Mouse (Mus musculus): ENCODE data around the gene Oit1. TPM values are rescaled to one million over a fixed set of nuclear protein-coding genes. Genes with fewer than 3 reads are reported as not detected.

The Oit1 gene
- polyA plus RNA-seq, 1 experiment from 2014 or later = 2.9 TPM

DNA sequence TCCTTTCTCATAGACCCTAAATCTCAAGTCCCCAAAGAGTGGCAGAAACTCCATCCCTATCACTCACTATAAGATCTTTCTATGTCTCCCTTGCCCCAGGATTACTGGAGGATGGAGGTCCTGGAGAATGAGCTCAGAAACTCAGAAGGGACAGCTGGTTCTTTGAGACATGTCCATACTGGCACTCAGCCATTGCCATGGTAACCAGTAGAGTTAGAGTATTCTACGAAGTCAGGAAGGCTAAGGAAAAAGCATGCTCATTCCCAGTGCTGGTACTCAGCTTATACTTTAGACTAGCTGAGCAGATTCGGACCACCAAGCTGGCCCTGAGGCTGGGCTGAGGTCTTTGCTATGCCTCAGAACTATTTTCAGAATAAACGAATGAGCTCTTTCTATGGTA lies 44.0 kb downstream of the Oit1 start:
- 49% methylated on average over 3 of the region's 3 CpGs for WGBS
- no peak overlapping the region for H3K4me2 ChIP-seq
- H3K9me3 ChIP-seq = no peaks in the 10 kb centered on the region
- H3K27me3 ChIP-seq = no peaks in the 10 kb centered on the region
- no peaks in the 10 kb centered on the region for H3K36me3 ChIP-seq
- H3K9ac ChIP-seq = no peak overlapping the region
- ATAC-seq (ENCODE audit: borderline replicate concordance, extremely low read depth, low FRiP score, low TSS enrichment) = no peak
- H3K4me1 ChIP-seq = peaks cover 19% of the 10 kb centered on the region; the same call in 1 of the 2 replicates
- H3K27ac ChIP-seq = no peak overlapping the region
- no peak overlapping the region for H3K4me3 ChIP-seq

DNA sequence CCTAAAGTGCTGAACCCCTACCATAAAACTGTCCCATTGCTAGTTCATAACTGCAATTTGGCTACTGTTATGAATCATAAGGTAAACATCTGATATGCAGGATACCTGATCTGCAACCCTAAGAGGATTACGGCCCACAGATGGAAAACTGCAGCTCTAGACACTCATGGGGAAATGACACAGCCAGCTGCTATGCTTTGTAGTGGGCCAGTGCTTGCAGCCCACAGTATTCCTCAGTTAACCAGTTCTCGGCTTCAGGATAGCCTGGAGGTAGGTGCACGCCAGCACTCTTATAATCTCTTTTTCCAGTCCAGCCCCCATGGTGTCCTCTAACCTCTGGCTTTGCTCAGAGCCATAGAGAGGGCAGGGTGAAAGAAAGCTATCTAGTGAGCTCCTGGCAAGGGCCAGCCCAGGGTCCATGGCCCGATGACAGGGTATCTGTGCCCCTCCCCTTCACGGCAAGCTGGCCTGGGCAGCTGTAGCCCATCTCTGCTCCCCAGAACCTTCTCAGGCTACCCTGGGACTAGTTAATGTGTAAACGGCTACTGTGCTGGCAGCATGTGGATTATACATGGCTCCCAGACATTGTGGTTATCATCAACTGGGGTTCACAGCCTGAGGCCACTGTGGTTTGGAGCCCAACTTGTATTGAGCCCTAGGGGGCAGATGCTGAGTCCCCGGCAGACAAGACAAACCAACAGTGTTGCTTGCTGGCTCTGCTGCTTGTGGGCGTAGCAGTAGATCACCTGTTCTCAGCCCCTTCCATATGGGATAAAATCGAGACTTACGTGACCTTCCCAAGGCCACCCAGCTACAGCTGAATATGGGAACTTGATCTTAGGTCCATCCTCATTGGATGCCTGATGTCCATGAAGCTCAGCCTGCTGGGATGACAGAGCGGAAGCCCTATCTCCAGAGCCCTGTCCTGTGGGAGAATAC lies 46.0 kb downstream of the Oit1 start:
- Histone ChIP-seq H3K27ac (no peak overlapping the region), H3K27me3 (no peaks in the 10 kb centered on the region), H3K9me3 (no peaks in the 10 kb centered on the region), H3K9ac (no peak overlapping the region), H3K36me3 (no peaks in the 10 kb centered on the region), H3K4me1 (peaks cover 28% of the 10 kb centered on the region; the same call in 1 of the 2 replicates), H3K4me3 (no peak overlapping the region), H3K4me2 (no peak overlapping the region)
- 80% methylated on average over 11 of the region's 11 CpGs for WGBS
- ATAC-seq (ENCODE audit: borderline replicate concordance, extremely low read depth, low FRiP score, low TSS enrichment) = no peak

DNA sequence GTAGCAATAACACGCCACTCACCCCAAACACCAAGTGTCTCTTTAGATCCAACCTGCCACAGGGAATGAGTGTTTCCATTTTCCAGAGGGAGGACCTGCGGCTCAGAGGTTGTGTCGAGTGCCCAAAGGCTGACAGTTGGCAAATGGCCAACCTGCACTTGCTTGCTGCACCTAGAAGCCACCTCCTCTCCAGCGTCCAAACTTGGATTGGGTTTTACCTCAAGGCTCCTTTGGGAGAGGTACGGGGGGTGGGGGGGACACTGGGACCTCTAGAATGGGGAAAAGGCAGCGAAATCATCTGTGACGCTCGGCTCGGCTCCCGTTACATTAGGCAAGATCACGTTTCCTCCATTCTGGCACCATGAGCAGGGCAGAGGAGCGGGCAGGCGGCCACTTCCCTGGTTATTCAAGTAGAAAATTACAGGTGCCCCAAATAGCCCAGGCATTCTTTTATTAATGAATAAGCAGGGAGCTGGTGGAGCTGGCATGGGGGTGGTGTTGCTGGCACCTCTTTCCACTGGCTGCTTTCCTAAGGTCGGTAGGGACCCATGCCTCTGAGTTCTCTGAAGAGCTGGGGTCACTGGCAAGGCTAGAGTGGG lies 47.1 kb downstream of the Oit1 start:
- peaks cover 32% of the 10 kb centered on the region; the same call in 1 of the 2 replicates for H3K4me1 ChIP-seq

DNA sequence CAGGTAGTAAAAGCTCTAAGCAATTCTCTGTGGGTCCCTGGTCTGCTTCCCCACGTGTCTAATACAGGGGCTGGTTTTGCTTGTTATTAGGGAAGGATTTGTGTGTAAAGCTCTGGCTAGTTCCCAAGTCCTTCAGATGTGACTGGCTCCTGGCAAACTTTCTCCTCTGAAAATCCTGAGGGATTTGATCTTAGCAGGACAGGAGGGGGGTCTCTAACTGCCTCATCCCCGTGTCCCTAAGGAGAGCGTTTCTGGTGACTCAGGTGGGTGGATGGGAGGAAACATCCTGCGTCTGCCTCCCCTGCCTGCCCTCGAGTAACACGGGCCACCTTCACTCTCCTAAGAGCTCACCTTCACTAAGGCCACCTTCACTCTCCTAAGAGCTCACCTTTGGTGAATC lies 48.2 kb downstream of the Oit1 start:
- Histone ChIP-seq H3K27ac (no peak overlapping the region), H3K36me3 (no peaks in the 10 kb centered on the region), H3K4me3 (no peak overlapping the region), H3K27me3 (no peaks in the 10 kb centered on the region), H3K4me2 (no peak overlapping the region), H3K9ac (no peak overlapping the region), H3K9me3 (no peaks in the 10 kb centered on the region), H3K4me1 (peaks cover 26% of the 10 kb centered on the region; the same call in 1 of the 2 replicates)
- WGBS = 59% methylated on average over 6 of the region's 6 CpGs
- ATAC-seq (ENCODE audit: borderline replicate concordance, extremely low read depth, low FRiP score, low TSS enrichment) = no peak

More for the DNA sequence above, 47.1 kb downstream of the Oit1 start:
- no peak overlapping the region for H3K4me3 ChIP-seq
- H3K36me3 ChIP-seq = no peaks in the 10 kb centered on the region
- H3K9me3 ChIP-seq = no peaks in the 10 kb centered on the region
- no peak overlapping the region for H3K4me2 ChIP-seq
- no peaks in the 10 kb centered on the region for H3K27me3 ChIP-seq
- no peak overlapping the region for H3K27ac ChIP-seq
- WGBS = 76% methylated on average over 14 of the region's 14 CpGs
- no peak for ATAC-seq (ENCODE audit: borderline replicate concordance, extremely low read depth, low FRiP score, low TSS enrichment)
- H3K9ac ChIP-seq = no peak overlapping the region

DNA sequence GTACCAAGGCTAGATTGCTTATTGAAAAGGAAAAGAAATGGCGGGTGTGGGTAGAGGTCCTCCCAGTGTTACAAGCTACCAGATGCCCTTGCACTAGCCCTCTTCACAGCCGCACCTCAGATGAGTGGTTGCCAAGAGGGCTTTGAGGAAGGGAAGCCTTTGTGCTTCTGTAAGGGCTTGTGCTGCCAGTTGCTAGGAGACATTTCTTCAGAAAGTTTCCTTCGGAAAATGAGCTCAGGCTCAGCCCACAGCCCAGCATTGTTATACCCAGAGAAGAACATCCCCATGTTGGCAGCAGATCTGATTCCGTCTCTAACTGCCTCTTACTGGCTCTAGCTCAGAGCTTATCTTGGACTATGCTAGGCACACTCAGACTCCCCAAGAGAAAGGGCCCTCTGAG lies 49.0 kb downstream of the Oit1 start:
- Histone ChIP-seq H3K27me3 (no peaks in the 10 kb centered on the region), H3K27ac (no peak overlapping the region), H3K36me3 (no peaks in the 10 kb centered on the region), H3K9ac (no peak overlapping the region), H3K4me3 (no peak overlapping the region), H3K4me2 (no peak overlapping the region), H3K9me3 (no peaks in the 10 kb centered on the region), H3K4me1 (peaks cover 26% of the 10 kb centered on the region; the same call in 1 of the 2 replicates)
- peak; percentile 17; the same call in 1 of the 2 replicates for ATAC-seq (ENCODE audit: borderline replicate concordance, extremely low read depth, low FRiP score, low TSS enrichment)
- WGBS = 53% methylated on average over 4 of the region's 4 CpGs

DNA sequence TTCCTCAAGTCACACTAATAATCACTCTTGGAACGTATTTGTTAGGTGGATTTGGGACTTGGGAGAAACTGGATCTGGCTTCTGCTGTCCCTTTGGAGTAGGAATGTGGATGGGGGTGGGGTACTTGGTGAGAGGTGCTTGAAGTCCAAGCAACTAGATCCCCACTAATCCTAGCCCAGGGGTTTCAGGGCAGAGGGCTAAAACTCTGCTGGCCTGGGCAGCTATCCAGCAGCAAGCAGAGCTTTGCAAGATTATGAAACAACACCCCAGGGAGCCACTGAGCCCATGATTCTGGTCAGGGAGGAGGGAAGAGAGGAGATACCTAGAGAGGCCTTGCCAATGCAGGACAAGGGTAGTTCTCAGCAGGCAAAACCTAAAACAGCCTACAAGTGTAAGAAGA lies 51.2 kb downstream of the Oit1 start:
- no peak overlapping the region for H3K27ac ChIP-seq
- H3K4me3 ChIP-seq = no peak overlapping the region
- no peak overlapping the region for H3K9ac ChIP-seq
- WGBS = 51% methylated on average over 1 of the region's 1 CpGs
- H3K4me2 ChIP-seq = no peak overlapping the region
- no peak for ATAC-seq (ENCODE audit: borderline replicate concordance, extremely low read depth, low FRiP score, low TSS enrichment)
- no peaks in the 10 kb centered on the region for H3K36me3 ChIP-seq
- H3K4me1 ChIP-seq = peaks cover 26% of the 10 kb centered on the region; the same call in 1 of the 2 replicates
- no peaks in the 10 kb centered on the region for H3K27me3 ChIP-seq
- no peaks in the 10 kb centered on the region for H3K9me3 ChIP-seq

DNA sequence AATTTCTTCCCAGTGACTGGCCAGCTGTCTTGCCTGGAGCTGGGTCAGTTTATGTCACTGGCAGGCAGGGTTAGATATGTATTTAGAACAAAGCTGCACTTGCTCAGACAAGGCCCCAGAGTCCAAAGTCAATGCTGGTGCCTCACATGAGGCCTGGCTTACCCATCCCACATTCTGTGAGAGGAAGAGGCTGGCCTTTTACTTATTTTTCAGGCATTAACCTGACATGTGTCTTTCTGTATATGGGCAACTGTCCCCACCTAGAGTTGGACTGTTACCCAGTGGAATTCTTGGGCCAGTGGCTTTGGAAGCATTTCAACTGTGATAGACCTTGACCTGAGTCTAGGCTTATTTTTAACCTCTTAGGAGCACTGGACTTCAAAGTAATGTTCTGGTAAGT lies 51.6 kb downstream of the Oit1 start:
- no peaks in the 10 kb centered on the region for H3K36me3 ChIP-seq
- no peak overlapping the region for H3K27ac ChIP-seq
- no peaks in the 10 kb centered on the region for H3K9me3 ChIP-seq
- H3K27me3 ChIP-seq = no peaks in the 10 kb centered on the region
- no peak overlapping the region for H3K9ac ChIP-seq
- no peak overlapping the region for H3K4me2 ChIP-seq
- no peak for ATAC-seq (ENCODE audit: borderline replicate concordance, extremely low read depth, low FRiP score, low TSS enrichment)
- H3K4me1 ChIP-seq = peaks cover 26% of the 10 kb centered on the region; the same call in 1 of the 2 replicates
- no peak overlapping the region for H3K4me3 ChIP-seq

DNA sequence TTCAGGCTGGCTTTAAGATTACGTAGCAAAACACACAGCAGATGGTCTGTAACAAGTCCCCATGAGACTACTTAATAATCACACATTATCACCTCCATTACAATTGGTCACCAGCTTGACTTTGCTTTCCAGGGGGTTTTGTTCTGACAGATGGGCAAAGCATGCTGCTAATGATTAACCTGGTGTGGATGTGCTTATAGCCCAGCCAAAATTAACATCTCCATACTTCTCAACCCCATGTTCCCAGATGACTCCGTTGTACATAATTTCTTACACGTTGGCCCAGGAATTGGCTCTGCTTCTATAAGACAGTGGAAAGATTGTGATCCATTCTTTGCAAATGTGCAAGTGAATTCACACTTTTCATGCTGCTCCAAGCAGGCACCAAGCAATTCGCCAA lies 52.8 kb downstream of the Oit1 start:
- Histone ChIP-seq H3K4me2 (no peak overlapping the region), H3K4me3 (no peak overlapping the region), H3K9ac (no peak overlapping the region), H3K36me3 (no peaks in the 10 kb centered on the region), H3K4me1 (peaks cover 23% of the 10 kb centered on the region; the same call in 1 of the 2 replicates), H3K27me3 (no peaks in the 10 kb centered on the region), H3K27ac (no peak overlapping the region), H3K9me3 (no peaks in the 10 kb centered on the region)
- WGBS = 72% methylated on average over 4 of the region's 4 CpGs
- ATAC-seq (ENCODE audit: borderline replicate concordance, extremely low read depth, low FRiP score, low TSS enrichment) = no peak

DNA sequence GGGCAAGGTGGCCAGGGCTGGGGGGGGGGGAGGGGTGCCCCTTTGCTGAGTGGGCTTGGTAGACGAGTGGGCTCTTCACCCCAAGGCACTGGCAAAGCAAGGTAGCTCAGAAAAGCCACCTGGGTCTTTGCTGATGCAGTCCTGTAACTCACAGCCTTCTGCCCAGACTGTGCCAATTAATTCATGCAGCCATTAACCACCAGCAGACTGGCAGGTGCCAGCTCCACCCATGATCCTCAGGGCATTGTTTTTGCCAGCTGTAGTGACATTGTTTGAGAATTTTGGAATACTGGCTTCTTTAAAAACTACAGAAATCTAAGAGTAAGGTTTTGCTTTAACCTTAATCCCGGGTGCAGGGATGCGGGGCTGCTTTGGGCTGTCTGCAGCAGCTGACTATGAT lies 58.0 kb downstream of the Oit1 start:
- Histone ChIP-seq H3K9ac (no peak overlapping the region), H3K36me3 (no peaks in the 10 kb centered on the region), H3K4me1 (peaks cover 11% of the 10 kb centered on the region), H3K4me3 (no peak overlapping the region), H3K9me3 (no peaks in the 10 kb centered on the region), H3K4me2 (no peak overlapping the region), H3K27me3 (peaks cover 30% of the 10 kb centered on the region), H3K27ac (no peak overlapping the region)
- 68% methylated on average over 3 of the region's 3 CpGs for WGBS
- ATAC-seq (ENCODE audit: borderline replicate concordance, extremely low read depth, low FRiP score, low TSS enrichment) = no peak

DNA sequence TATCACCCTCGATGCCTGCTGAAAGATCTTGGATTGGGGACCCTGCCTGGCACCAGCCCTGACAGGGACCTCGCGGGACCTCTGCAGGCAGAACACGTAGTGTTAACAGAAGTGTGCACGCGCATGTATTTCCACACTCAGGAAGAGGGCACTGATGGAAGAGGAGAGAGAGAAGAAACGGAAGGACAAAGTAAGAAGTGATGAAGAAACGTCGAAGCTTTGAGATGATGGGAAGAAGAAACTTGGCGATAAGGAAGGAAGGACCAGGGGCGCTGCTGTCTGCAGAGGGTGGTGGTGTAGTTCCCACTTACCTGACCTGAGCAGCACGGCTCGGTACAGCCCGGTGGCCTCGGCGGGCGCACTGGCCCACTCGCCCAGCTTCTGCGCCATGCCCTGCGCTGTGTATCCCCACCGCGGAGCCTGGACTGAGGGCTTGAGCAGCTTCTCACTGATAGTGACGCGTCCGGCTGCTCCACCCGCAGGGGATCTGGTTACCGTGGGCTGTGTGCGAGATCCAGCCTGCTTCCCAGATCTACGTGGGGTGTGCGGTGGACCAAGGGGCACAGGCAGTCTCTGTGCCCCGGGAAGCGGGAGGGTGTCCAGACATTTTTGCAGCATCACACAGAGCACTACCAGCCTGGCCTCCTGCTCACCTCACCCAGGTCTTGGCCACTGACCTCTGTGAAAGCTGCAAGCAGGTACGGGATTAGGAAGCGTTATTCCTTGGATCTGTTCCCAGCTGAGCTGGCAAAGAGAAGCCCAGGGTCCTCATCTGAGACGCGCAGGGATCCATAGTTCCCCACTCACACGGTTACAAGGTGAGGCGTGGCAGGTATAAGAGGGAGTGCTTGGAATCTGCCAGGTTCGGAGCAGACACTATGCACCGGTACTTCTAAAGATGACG lies 61.1 kb downstream of the Oit1 start, which contains the start of gene Fam107a:
Gene Fam107a, minus strand, starts transcription at position 830 of the 904 bp plus-strand sequence.
- Histone ChIP-seq H3K27me3 (peaks cover 40% of the 10 kb centered on the region), H3K27ac (no peak within 1 kb of the TSS), H3K4me1 (peaks cover 11% of the 10 kb centered on the region), H3K36me3 (no peaks in the 10 kb centered on the region), H3K9ac (no peak within 1 kb of the TSS; the same call in 1 of the 2 replicates), H3K4me3 (peak within 1 kb of the TSS; percentile 19), H3K9me3 (no peaks in the 10 kb centered on the region), H3K4me2 (peak within 1 kb of the TSS; percentile 54)
- WGBS = 9% methylated on average over 41 of the region's 41 CpGs
- peak; percentile 56; the same call in 1 of the 2 replicates for ATAC-seq (ENCODE audit: borderline replicate concordance, extremely low read depth, low FRiP score, low TSS enrichment)

DNA sequence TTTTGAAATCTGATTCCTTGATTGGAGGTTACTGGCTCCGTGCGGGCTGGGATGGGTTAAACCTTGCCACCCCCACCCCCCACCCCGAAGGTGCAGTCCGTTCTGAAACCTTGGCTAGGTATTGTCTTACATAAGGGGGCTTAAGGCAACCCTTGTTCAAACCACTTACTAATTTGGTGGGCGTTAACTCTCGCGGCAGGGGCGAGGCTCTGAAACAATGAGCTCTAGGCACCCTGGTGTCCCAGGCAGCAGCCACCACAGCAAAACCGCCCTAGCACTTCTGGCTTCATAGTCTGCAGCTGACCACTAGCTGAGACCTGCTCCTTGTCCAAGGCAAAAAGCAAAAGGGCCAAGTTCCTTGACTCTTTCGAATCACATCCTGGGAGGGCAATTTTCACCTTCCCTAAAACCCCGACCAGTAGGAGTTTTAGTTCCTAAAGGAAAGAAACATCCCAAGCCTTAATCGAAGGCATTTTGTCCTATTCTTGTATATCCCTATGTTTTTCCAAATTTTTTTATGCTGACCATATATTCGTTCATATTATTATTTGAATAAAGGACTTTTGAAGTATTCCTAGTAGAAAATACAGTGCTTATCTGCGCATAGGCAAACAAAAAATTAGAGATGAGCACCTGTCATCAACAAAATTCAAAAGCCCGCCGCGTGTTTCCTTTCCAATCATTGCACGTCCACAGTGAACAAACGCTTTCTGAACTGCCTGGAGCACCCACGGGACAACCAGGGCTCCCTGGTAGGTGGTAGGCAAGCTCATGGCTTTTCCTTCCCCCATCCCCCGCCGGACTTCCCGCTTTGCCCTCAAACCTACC lies 62.0 kb downstream of the Oit1 start:
- H3K9ac ChIP-seq = no peak overlapping the region; the same call in 1 of the 2 replicates
- H3K4me3 ChIP-seq = peak overlapping the region; percentile 19
- WGBS = 4% methylated on average over 23 of the region's 23 CpGs
- H3K4me1 ChIP-seq = peaks cover 11% of the 10 kb centered on the region
- H3K27me3 ChIP-seq = peaks cover 40% of the 10 kb centered on the region
- no peak overlapping the region for H3K27ac ChIP-seq
- H3K36me3 ChIP-seq = no peaks in the 10 kb centered on the region
- H3K9me3 ChIP-seq = no peaks in the 10 kb centered on the region
- no peak for ATAC-seq (ENCODE audit: borderline replicate concordance, extremely low read depth, low FRiP score, low TSS enrichment)
- H3K4me2 ChIP-seq = peak overlapping the region; percentile 54

Data from lung, embryonic 15.5 days (tissue).